Mouse (Mus musculus) right cerebral cortex, postnatal 36 days (tissue): Measurements from ENCODE around the gene Fam107b.
A peak's percentile ranks its signal among the peaks of the same experiment; 100 is the strongest.
"Not testable (repeated sequence)": the region's sequence is repeated elsewhere in the genome, so short reads cannot be mapped to it uniquely, and the experiment has no call there.

Source experiments
- DNase-seq, 2 experiments: peaks; one replicate each; pipeline ENCODE4 v3.0.0; 2022; ENCODE audit warnings: low spot score in 2 of 2, mixed read lengths in 1 of 2

The Fam107b gene

DNA sequence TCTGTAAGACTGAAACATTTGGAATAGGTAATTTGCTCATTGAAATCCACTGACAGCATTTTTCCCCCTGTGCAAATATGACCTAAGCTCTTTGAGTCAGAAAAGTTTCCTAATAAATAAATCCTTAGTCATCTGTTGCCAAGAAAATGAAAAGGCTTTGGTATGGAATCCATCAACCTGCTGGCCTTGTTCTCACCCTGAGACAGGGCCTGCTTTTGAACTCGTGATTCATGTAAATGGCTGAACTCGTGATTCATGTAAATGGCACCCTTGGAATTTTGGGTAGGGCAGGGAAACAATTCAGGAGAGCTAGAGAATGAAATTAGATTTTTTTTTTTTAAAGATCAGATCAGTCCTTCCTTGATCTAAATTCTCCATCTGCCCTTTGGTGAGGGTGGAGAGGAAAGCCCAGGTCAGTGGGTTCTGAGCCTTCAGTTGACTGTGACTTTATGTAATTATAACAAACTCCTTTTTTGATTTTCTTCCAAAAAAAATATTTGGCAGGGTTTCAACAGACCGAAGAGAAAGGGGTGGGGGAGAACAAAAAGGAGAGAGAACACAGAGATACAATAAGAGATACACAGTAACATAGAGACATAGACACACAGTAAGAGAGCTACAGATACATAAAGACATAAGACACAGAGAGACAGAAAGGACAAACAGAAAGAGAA lies 142.2 kb downstream of the Fam107b start:
- DNase-seq, result no peak

DNA sequence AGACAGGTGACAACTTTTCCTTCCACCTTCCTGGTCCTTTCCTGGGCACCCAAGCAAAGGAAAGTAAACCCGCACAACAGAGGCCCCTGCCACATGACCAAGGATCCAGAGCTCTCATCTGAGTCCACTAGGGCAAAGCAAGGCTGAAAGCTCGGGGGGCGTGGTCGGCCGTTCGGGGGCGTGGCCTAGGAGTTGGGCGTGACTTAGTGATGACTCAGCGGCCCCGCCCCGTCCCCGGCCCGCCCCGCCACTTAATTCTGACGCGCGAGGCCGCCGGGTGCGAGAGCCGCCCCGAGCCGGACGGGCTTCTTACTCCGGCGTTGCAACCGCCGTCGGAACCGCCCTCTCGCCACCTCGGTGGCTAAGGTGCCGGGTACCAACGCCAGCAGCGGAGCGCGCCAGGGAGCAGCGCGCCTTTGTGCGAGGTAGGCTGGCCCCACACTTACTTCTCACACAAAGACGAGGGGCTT lies 143.0 kb downstream of the Fam107b start:
- peak; percentile 74 to 82 for DNase-seq

DNA sequence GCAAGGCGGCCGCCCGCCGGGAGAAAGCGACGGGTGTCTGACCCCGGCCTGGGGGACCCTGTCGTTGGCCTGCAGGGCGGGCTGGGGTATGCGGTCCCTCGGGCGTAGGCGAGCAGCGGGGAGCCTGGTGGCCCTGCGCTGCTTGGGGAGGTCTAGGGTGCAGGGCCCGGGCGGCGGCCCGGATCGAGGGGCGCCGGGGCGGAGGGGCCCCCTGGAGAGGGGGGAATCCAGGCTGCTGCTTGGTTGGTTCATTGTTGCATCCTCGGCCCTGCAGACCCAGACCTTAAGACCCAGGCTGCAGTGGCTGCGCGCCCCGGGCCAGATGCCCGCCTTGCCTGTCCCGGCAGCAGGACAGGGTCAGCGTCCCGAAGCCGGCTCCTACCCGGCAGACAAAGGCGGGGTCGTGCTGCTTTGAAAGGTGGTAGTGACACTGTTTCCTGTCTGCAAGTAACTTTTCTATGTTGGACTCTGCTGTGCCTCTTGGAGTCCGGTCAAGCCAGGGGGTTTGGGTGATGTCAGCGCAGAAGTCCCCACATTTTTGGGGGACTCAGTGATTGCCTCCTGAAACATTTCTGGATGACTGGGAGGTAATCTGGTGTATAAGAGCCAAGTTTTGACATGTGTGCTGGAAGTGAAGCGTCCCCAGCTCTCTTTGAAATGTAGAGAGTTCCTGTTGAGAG lies 143.5 kb downstream of the Fam107b start:
- no peak for DNase-seq

DNA sequence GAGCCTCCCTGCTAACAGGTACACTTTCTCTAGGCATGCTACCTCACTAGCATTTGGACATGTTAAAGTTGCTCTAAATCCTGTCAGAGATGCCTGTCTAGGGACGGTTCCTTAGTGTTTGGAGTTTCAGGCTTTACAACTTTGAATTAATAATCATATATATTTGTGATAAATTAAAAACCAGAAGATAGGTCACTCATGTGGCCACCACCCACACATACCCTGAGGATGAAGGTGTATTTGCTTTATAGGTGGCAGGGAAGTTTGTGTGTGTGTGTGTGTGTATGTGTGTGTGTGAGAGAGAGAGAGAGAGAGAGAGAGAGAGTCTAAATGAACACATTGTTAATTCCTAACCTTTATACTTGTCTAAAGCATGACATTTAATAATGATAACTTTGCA lies 144.2 kb downstream of the Fam107b start:
- no peak for DNase-seq

DNA sequence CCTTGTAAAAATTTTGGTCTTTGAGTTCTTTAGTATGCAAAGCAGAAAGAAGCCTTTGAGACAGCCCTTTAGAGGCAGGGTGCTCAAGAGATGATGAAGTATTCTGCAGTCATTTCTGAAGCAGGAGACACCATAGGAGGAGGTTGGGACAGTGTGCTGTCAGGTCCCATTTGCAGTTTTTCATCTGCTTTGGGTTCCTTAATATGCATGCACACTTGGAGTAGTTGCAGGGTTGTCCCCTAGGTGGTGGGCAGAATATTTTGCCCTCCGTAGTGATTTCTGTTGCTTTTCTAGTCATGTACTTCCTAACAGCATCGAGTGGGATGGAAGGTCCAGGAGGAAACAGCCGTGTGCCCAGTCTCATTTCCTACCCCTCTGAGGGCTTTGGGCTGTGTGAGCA lies 145.1 kb downstream of the Fam107b start:
- no peak for DNase-seq

DNA sequence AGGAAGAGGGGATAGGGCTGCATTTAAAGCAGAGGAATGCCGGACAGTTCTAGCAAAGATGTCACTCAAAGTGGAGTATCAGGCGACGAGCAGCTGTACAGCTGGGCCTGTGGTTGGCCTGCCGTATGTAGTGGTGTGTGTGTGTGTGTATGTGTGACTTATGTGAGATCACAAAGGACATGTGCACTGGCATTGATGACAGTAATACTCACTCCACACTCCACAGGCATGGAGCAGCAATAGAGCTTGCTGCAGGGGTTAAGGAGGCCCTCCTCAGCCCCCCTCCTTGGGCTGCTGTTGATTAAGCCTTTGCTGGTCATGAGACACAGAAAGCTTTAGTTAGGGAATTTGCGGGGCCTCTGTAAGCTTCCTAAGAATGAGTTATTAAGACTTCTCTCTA lies 147.0 kb downstream of the Fam107b start:
- DNase-seq, result no peak

DNA sequence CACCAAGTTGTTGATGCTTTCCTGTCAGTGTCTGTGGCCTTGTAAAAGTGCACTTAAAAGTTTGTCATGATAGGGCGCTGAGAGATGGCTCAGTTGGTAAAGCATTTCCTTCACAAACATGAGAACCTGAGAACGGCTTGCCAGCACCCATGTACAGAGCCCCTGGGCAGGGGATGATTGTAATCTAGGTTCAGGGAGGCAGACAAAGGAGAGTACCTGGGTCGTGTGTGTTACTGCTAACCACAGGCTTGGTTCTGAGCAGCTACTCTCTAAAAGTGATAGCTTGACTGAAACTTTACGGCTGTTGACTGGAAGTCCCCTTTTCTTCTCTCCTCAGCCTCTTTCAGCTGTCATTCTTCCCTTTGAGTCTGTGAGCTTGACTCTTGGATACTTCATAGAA lies 147.6 kb downstream of the Fam107b start:
- no peak for DNase-seq

DNA sequence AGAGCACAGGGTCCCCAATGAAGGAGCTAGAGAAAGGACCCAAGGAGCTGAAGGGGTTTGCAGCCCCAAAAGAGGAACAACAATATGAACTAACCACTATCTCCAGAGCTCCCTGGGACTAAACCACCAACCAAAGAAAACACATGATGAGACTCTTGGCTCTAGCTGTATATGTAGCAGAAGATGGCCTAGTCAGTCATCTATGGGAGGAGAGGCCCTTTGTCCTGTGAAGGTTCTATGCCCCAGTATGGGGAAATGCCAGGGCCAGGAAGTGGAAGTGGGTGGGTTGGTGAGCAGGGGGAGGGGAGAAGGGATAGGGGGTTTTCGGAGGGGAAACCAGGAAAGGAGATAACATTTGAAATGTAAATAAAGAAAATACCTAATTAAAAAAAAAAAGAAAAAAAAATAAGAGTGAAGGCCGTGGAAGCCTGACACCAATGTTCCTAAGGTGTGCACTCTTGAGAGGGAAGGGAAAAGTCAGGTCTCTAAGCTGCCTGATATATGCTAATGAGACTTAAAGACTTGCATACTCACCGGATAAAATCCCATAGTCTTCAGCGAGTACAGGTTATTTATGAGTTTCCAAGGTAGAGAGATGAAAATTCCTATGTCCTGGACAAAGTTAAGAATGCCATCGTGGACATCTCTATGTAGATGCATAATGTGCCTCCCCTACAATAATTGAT lies 149.3 kb downstream of the Fam107b start:
- DNase-seq, result not testable (repeated sequence)

DNA sequence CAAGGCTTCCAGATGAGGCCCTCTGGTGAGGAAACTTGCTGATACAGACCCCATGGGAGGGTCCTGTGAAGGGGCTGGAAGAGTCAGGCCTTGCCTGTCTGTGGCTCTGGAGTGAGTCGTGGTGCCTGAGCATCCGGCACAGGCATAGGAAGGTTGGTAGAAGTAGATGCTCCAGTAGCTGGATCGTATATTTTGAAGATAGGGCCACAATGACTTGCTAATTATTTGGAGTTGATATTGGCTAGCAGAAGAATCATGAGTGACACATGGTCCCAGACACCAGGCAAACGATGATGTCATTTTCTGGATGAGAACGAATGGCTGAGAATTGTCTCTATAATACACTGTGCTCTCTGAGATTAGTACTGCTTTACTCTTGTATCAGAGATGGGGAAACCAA lies 150.8 kb downstream of the Fam107b start:
- no peak for DNase-seq

DNA sequence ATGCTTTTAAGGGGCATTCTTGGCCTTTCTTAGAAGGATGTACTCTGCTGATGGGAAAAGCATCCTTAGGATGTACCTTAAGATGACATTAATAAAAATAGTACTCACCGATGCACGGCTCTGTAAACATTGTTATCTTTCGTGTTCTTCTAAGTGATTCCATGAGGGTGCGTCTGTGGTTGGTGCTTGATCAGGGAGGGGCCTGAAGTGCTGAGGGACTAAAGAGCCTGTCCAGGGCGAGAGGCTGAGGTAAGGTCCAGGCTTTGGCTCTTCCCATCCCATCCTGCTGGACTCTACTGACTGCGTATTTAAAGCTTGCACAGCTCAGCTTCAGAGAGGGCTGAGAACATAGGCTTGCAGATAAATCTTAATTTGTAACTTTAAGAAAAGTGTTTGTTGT lies 151.7 kb downstream of the Fam107b start:
- DNase-seq, result no peak

DNA sequence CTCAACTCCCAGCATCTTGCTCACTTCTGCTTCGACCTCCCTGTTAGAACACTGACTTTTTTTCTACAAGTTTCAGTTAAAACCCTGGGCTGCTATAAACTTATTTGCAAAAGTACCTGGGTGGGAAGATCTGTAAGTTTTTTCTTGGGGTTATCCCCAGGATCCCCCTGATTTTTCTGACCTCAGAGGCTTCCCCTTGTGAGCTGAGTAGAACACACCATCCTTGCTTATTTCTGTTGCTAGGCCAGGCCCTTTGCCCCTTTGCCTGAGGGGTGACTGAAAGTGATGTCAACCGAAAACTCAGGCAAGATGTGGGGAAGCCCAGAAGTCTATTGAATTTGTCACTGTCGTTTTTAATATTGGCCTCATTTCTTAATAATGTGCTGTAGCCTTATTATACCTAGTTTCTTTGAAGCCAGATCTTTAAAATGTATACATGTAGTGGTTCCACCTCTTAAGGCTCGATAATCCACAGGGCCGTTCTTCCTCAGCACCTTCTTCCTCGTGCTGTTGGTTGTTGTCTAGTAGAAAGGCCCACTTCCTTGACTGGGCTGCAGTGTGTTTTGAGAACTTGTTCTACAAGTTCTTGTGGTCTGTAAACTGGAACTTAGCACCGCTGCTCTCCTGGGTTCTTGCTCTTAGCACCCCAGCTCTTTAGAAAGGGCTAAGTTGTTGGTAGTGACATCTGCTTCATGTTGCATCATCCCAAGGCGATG lies 153.3 kb downstream of the Fam107b start:
- no peak for DNase-seq

DNA sequence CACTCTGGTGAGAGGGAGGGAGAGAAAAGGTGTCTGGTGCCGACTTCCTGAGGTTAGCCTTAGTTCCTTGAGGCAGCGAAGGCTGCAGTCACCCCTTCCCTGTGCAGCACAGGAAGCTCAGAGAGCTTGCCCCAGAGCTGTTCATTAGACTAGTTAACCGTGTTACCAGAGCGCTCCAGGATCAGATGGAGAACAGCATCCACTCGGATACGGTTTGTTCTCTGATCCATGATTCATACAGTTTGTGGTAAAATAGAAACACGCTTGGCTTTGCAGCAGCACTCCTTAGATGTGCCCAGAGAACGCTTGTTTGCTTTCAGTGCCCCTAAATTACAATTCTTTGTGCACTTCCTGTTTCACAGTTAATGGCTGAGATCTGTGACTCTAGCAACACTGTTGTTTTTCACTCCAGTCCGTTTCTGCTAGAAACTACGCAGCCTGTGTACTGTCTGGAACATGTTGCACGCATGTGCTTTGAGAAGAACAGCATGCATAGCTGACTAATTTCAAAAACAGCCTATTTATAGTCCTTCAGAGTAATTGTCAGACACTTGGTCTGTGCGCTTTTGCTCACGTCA lies 156.3 kb downstream of the Fam107b start:
- no peak for DNase-seq

DNA sequence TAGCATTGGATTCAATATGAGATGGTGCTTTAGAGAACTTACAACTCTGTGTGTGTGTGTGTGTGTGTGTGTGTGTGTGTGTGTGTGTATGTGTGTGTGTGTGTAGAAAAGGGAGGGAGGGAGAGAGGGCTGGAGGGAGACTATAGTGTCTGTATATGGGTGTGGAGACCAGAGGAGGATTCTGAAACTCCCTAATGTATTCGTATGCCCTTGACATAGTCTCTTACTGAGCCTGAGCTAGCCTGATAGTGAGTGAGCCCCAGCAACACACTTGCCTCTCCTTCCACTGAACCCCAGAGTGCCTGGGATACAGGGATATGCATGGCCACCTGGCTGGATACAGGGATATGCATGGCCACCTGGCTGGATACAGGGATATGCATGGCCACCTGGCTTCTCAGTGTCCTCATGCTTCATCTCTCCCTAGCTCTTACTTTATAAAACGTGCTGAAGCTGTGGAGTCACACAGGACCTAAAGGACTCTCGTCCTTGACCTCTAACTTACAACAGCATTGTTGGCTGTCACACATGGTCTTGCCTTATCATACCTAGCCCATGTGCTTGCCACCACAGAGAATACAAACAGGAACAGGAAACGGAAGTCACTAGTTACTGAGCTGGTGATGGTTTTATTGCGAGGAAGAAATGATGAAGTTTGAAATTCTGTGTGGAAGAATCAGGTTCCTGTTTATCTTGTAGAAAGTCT lies 157.1 kb downstream of the Fam107b start:
- DNase-seq, result no peak

DNA sequence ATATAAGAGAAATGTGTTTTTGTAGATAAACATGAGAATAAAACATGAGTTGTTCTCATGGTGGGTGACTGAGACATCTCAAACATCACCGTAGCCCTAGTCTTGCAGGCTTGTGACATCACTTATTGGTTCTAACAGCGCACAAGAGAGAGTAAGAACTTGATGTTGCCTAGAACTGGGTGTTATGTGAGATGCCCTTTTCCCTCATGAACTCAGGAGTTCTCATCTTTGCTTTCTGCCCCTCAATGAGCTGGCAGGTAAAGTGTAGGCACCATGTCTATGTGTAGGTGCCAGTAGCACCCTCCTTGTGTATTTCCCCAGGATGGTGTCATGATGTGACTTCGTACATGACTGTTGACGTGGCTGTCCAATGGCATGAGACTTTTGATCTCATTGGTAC lies 157.8 kb downstream of the Fam107b start:
- no peak for DNase-seq

DNA sequence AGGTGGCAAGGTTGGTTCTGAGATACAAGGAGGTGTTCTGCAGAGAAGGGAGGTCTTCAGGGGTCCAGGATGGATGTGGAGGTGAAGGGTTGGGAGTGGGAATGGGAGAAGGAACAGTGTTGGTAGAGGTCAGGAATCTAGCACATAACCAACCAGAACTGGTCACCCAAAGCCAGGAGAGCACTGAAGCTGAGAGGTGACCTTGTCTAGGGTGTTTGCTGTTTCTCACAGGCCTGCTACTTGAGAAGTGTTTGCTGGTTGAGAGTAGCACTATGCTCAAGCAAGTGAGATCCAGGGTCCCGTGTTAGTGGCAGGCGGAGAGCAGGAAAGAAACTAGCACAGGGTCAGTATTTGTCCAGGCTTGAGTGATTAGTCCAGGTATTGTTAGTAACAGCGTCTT lies 159.3 kb downstream of the Fam107b start:
- no peak for DNase-seq

DNA sequence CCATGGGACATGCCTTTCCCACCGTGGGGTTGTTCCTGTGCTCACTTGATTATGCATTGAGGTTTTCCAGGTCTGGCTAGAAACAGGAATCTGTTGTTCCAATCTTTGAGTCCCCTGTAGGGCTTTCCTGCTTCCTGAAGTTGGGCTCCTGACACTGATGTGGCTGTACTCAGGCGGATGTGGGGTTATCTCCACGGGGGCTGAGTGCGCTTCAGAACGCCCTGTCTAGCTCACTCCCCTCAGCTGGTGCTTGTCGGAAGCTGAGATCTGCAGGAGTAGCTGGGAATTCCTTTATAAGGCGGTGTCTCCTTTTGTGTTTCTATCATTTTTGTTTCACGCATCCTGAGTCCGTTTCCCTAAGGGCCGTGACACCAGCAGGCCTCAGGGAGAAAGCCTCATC lies 160.5 kb downstream of the Fam107b start:
- DNase-seq, result no peak

DNA sequence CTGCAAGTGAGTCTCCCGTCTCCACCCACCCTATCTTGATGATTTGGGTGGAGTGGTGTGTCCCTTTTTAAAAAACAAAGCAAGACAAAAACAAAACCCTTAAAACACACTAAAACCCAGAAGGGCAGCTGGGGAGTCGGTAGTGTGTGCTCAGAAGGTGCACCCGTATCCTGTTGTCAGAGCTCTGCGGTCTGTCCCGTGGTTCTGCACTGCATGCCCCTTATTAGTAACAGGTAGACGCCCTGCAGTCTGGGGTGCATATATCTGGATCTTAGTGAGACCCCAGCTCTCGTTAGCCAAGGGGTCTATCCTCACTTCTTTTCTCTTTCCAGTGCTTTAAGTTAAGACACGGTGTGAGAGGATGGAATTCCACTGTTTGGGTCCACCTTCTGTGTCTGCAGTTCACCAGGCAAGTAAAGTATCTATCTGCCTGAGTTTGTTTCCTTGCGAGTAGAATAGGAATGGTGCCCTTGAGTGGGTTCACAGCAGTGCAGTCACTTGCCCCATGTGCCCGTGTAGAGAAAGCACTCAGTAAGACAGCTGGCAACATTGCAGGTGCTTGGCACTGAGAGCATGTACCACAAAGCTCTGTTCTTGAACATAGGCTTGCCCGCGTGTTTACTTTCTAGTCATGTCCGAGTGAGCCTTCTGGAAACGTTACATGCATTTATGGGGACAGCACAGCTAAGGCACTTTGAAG lies 161.2 kb downstream of the Fam107b start:
- no peak for DNase-seq

DNA sequence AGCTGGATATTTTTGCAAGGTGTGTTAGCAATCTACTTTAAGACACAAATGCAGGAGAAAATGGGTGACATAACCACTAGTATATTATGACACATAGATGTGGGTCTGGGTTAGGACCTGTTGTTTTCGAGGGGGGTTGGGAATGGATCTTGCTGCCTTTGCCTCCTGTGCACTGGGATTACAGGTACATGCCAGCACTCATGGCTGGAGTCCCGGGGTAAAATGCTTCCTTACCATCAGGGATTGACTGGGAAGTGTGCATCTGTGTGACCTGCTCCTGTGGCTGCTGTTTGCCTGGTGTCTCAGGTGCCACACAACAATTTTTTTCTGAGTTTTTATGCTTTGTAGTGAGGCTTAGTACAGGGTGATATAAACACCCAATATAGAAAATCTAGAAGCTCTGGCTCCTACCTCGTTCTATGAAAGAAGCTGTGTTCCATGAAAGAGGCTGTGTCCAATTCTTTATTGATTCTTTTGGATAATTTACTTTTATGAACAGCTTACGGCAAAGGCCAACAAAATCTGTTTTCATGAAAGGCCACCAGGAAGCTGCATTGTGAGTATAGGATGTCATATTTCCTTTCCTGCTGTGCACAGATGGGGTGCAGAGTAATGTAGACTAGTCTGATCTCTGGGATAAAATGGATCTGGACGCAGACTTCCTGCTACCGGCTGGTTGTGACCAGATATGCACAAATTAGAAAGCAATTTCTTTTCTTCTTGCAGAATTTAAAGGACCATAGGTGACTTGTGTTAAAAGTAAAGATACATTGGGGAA lies 167.8 kb downstream of the Fam107b start:
- no peak for DNase-seq

DNA sequence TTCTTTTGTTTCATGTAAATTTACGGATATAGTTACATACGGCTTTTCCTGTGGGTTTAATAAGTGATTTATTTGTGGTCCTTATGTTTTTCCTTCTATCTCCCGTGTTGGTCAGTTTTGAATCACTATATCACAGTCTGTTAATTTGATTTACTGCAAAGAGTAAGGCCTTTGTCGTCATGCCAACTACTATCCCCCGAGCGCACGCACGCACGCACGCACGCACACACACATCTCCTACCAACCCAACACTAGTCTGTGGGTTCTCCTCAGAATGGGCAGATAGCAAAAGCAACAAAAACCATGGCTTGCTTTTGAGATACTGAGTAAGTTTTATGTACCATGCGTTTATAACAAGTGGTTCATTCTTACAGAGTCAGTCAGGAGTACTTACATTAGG lies 168.4 kb downstream of the Fam107b start:
- no peak for DNase-seq
